Mouse (Mus musculus) right cerebral cortex, postnatal 14 days (tissue): Measurements from ENCODE around the gene Gm45234.
A peak's percentile ranks its signal among the peaks of the same experiment; 100 is the strongest.
"Not testable (repeated sequence)": the region's sequence is repeated elsewhere in the genome, so short reads cannot be mapped to it uniquely, and the experiment has no call there.

Experiments used
- DNase-seq: peaks from one replicate; pipeline ENCODE4 v3.0.0; 2022

The Gm45234 gene

DNA sequence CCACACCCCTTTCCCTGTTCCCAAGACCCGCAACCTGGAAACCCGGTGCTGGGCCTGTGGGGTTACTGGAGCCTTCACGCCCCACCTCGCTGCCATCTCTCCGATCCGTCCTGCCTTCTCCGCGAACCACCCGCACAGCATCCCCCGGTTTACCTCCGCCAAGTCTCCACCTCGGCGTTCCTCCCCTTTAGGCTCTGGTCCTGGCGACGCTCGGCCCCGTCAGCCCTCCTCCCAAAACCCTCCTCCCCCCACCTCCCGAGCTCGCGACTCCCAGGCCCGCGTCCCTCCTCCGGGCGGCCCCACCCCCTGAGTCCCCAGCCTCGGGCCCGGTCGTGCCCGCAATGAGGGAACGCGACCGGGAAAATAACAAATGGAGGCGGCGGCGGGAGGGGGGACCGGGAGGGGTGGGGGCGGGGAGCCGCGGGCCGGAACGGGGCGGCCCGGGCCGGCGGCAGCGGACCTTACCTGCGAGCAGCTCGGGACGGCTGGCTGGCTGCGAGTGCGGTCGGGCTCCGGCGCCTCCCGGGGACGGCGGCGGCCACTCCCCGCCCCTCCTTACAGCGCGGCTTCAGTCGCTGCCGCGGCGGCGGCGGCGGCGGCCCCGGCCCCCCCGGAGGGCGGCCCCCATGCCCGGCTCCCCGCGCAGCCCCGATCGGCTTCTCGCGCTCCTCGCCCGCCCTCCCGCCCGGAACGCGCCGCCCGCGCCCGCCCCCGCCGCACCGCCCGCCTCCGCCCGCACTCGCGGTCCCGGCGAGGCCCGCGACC, at the start of gene Gm45234, which contains the start of gene Atn1:
Gene Gm45234 (minus strand): TSS at position 191 of the 765 bp plus-strand sequence.
Gene Atn1 (minus strand): TSS at position 694 of the 765 bp plus-strand sequence.
- DNase-seq, result peak; percentile 64

GRCm38 (mm10) chr6:124804341-124804740, 48.5 kb upstream of the Gm45234 start:
- no peak for DNase-seq

DNA sequence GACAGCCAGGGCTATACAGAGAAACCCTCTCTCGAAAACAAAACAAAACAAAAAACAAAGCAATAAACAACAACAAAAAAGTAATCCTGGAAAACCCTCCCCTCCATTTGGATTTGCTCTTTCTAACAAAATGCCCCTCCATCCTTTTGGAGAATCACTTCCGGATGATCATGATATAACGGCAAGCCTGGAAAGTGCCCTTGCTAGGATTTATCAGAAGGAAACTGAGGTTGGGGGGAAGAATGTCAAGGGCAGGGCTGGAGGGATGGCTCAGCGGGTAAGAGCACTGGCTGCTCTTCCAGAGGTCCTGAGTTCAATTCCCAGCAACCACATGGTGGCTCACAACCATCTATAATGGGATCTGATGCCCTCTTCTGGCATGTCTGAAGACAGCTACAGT, 47.9 kb upstream of the Gm45234 start:
- not testable (repeated sequence) for DNase-seq

DNA sequence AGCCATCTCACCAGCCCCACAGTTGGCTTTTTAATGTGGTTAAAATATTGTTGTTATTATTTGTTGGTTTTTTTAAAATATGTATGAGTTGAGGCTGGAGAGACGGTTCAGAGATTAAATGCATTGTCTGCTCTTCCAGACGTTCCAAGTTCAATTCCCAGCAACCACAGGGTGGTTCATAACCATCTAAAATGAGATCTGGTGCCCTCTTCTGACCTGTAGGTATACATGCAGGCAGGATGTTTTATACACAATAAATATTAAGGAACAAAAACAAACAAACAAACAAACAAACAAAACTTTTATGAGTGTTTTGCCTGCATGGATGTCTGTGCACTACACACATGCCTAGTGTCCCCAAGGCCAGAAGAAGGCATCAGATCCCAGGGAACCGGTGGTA, 47.2 kb upstream of the Gm45234 start:
- no peak for DNase-seq

GRCm38 (mm10) chr6:124802400-124802799, 46.6 kb upstream of the Gm45234 start:
- not testable (repeated sequence) for DNase-seq

GRCm38 (mm10) chr6:124796200-124796599, 40.4 kb upstream of the Gm45234 start:
- no peak for DNase-seq

DNA sequence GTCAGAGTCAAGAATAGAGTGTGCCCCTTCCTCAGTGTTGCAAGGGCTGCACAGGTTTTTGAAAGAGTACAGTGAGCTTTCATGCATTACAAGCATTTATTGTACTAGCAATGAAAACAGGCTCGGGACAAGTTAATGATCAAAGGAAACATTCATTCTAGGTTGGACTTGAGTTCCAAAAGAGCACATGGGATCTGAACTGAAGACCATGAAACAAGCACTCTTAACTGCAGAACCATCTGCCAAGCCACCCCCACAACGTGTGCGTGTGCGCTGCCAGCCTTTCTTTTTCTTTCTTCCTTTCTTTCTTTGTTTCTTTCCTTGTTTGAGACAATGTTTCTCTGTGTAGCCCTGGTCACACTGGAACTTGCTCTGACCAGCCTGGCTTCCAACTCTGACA, 40.0 kb upstream of the Gm45234 start:
- DNase-seq, result no peak

DNA sequence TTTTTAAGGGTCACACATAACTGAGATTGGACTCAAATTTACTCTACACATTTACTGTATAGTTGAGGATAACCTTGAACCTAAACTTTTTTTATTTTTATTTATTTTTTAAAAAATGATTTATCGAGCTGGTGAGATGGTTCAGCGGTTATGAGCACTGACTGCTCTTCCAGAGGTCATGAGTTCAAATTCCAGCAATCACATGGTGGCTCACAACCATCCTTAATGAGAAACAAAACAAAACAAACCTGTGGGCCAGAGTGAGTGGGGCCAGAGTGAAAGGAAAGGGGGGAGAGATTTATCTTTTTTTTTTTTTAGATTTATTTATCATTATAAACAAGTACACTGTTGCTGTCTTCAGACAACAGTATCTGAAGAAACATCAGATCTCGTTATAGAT, 36.1 kb upstream of the Gm45234 start:
- no peak for DNase-seq

DNA sequence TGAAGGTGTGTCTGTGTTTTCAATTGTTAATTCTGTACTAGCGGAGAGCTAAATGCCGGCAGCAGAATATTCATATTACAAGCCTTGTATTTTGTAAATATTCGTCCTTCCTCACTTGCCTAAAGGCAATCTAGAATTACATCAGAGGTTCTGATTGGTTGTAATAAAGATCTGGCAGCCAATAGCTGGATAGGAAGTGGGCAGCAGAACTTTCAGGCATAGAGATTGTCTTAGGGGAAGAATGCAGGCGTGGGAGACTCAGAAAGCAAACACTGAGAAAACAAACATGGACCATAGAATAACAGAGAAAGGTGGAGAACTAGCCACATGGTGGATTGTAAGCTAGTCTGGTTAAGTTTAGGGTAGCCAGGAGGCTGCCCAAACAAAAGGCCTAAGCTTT, 34.3 kb upstream of the Gm45234 start:
- DNase-seq, result no peak

DNA sequence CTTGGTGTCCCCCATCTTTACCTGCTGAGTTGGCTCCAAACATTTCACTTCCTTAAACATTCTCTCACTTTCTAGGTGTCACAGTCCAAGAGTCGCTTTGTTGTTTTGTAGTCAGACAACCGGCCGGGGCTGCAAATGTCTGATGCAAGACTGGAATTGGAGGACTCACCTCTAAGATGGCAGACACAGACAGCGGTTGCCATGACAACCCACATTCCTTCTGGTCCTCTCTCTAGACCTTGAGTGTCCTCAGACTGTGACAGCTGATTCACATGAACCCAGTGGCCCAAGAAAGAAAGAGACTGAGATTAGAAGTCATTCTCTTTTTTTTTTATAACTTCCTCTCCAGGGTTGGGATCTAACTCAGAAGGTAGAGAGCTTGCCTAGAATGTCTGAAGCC, 33.7 kb upstream of the Gm45234 start:
- no peak for DNase-seq

DNA sequence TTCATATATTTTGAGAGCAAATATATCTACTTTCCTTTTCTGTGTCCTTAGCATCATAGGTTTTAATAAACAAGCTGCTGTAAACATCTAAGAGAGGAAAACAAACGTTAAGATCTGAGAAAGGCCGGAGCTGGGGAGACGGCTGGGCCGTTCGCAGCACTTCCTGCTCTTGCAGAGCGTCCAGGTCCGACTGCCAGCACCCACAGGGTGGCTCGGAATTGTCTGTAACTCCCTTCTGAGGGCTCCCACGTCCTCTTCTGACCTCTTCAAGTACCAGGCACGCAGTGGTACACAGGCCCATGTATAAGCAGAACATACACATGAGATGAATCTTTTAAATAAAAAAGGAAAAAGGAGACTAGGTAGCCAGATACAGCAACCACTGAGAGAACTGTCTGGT, 31.9 kb upstream of the Gm45234 start:
- no peak for DNase-seq

- no peak for DNase-seq
These were observed 31.1 kb upstream of the Gm45234 start for GRCm38 (mm10) chr6:124786756-124787420.

- DNase-seq, result no peak
These were observed 26.6 kb upstream of the Gm45234 start for GRCm38 (mm10) chr6:124782436-124782835.

DNA sequence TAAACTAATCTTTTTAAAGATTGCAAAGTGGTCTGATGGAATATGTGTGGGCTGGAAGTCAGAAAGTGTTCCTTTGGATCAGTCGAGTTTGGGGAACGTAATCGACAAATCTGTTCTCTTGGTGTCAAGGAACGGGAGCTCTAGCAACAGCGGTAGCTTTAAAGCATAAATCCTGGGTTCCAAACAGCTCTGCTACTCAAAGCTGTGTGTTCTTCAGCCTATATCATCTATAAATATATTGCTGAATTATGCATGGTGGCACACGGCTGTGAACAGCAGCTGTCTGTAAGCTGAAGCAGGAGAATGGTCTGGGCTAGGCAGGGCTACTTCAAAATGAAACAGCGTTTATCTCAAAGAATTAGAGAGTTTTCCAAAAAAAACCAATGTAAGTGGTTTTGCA, 25.1 kb upstream of the Gm45234 start:
- DNase-seq, result no peak

GRCm38 (mm10) chr6:124779984-124780416, 24.2 kb upstream of the Gm45234 start:
- DNase-seq, result no peak

DNA sequence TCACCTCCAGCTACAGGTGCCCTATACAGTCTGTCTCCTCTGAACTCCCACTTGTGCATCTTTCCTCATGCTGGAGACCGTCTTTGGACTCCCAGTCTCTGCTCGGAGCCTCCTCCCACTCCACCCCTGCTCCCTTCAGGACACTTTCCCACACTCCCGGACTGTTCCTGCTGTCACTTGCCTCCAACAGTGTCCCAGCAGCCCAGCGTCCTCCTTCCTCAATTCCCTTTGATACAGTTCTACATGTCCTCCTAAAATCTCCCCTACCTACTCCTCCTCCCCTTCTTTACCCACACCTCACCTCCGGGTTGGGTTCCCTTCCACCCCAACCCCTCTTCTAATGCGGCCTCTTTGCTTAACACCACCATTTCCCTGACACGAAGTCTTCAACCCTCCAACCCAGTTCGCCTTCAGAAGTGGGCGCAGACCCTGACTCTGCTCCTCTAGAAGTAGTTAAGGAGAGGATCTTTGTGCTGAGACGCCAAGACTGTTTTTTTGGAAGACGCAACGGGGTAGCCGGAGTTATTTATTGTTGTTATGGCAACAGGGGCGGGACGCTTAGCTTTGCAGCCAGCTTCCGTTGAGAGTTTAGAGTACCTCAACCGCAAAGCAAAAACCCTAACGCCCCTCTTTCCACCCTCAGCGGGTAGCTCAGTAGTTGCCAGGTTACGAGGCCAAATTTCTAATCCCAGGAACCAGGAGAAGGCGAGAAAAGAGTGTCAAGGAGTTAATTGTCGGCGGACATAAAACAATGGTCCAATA, 23.6 kb upstream of the Gm45234 start, which contains the start of gene Lrrc23:
Gene Lrrc23 (minus strand): TSS at position 506 of the 762 bp plus-strand sequence.
- DNase-seq, result no peak

DNA sequence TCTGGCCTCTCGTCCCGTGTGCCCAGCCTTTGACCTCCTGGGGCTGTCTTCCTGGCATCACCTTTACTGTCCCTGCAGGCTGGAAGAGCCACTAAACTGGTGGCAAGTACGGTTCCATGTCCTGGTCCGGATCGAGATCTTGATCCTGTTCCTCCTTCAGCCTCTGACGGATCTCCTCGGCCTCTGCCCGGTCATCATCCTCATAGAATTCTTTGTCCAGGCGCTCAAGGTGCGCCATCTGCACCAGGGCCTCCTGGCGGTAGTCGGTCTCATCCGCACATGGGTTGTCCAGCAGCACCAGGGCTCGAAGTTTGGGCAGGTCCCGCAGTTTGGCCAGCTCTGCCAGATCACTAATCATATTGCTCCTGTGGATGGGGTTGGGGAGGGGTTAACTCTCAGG, 14.7 kb upstream of the Gm45234 start:
- DNase-seq, result no peak

DNA sequence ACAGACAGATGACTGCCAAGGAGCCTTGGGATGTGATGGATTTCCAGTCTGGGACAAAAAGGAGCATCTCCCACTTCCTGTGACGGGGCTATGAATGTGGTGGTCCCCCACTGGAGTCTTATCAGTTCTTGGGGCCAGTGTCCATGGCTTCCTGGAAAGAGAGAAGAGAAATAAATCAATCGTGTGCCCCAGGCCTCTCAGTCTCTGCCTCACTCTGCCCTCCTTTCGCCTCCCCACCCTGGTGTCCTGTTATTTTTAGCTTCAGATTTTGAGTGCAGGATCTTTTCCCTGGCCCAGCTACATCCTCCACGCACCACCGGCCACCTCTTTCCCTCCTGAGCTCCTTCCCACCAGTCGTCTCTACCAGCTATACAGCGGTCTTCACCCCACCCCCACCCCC, 14.2 kb upstream of the Gm45234 start:
- DNase-seq, result no peak

GRCm38 (mm10) chr6:124769101-124769765, 13.4 kb upstream of the Gm45234 start, which contains the start of gene Eno2:
Gene Eno2 (minus strand): TSS chr6:124769673.
- DNase-seq, result peak; percentile 85

GRCm38 (mm10) chr6:124768704-124769044, 12.9 kb upstream of the Gm45234 start:
- no peak for DNase-seq

- peak; percentile 51 for DNase-seq
These were observed 12.3 kb upstream of the Gm45234 start for GRCm38 (mm10) chr6:124767920-124768703.

- no peak for DNase-seq
These were observed 11.7 kb upstream of the Gm45234 start for GRCm38 (mm10) chr6:124767536-124767919.
